Mouse (Mus musculus) ES-Bruce4 (cell line): ENCODE results near the gene 2700049A03Rik. TPM values are rescaled to one million over a fixed set of nuclear protein-coding genes. Genes with fewer than 3 reads are reported as not detected.

Experiments
- H3K27ac ChIP-seq: 2 replicates; pipeline ENCODE4 v1.5.1; 2012; ENCODE audit warnings: low read length, inconsistent platforms; ENCODE audit not compliant: insufficient read depth
- H3K27me3 ChIP-seq: 2 replicates; pipeline ENCODE4 v1.6.1; 2012; ENCODE audit warnings: mild to moderate bottlenecking, low read length, inconsistent platforms; ENCODE audit not compliant: control insufficient read depth, poor library complexity, insufficient read depth, severe bottlenecking
- H3K36me3 ChIP-seq: 2 replicates; pipeline ENCODE4 v1.6.1; 2012; ENCODE audit warnings: inconsistent platforms, mild to moderate bottlenecking, low read length, moderate library complexity; ENCODE audit not compliant: control insufficient read depth, poor library complexity, insufficient read depth, severe bottlenecking
- H3K4me1 ChIP-seq: one replicate; pipeline ENCODE4 v1.8.1; 2011; ENCODE audit warnings: low read length; ENCODE audit not compliant: control insufficient read depth, insufficient read depth
- H3K4me3 ChIP-seq: 2 replicates; pipeline ENCODE4 v1.5.1; 2011; ENCODE audit warnings: low read depth, mild to moderate bottlenecking, low read length
- H3K9ac ChIP-seq: 2 replicates; pipeline ENCODE4 v1.6.1; 2012; ENCODE audit warnings: low read depth, mild to moderate bottlenecking, inconsistent platforms; ENCODE audit not compliant: poor library complexity, severe bottlenecking
- H3K9me3 ChIP-seq: replicated peaks from 2 replicates; pipeline ENCODE4 v1.6.1; 2012; ENCODE audit warnings: mild to moderate bottlenecking, low read length, inconsistent platforms; ENCODE audit not compliant: control insufficient read depth, poor library complexity, insufficient read depth, severe bottlenecking
- CTCF ChIP-seq: IDR thresholded peaks from one replicate; pipeline ENCODE4 v1.8.1; 2011; ENCODE audit warnings: low read depth, low read length
- EP300 ChIP-seq: IDR thresholded peaks from 2 replicates; pipeline ENCODE4 v1.6.1; 2011; ENCODE audit warnings: low read depth, low read length; ENCODE audit not compliant: insufficient read depth
- POLR2A ChIP-seq: IDR thresholded peaks from one replicate; pipeline ENCODE4 v1.8.1; 2011; ENCODE audit warnings: low read length; ENCODE audit not compliant: insufficient read depth
- polyA plus RNA-seq: library from polyadenylated mRNA; stranded (reverse); fragments of >200 nt; gene quantifications from 2 replicates; pipeline ENCODE4 v1.2.4, GENCODE M21; 2011; ENCODE audit warnings: low read depth; ENCODE audit not compliant: missing spikeins, insufficient read depth, insufficient read length

2700049A03Rik gene
- polyA plus RNA-seq, 1 experiment: 36.2 TPM

- no peaks in the 10 kb centered on the region for H3K4me1 ChIP-seq
- peaks cover 27% of the 10 kb centered on the region for H3K36me3 ChIP-seq
- TF ChIP-seq POLR2A (no peak), CTCF (no peak), EP300 (no peak)
- no peaks in the 10 kb centered on the region for H3K27me3 ChIP-seq
- peak overlapping the region; percentile 81; the same call in 1 of the 2 replicates for H3K9ac ChIP-seq
- no peak overlapping the region for H3K4me3 ChIP-seq
- no peak overlapping the region for H3K27ac ChIP-seq
- no peaks in the 10 kb centered on the region for H3K9me3 ChIP-seq
Observed at GRCm38 (mm10) chr12:71139258-71139828, 2.7 kb downstream of the 2700049A03Rik start.

GRCm38 (mm10) chr12:71141189-71141588 is 4.5 kb downstream of the 2700049A03Rik start:
- TF ChIP-seq CTCF (no peak), POLR2A (no peak), EP300 (no peak)
- peaks cover 27% of the 10 kb centered on the region for H3K36me3 ChIP-seq
- no peak overlapping the region for H3K27ac ChIP-seq
- H3K9me3 ChIP-seq: no peaks in the 10 kb centered on the region
- H3K27me3 ChIP-seq: no peaks in the 10 kb centered on the region
- no peaks in the 10 kb centered on the region for H3K4me1 ChIP-seq
- no peak overlapping the region for H3K9ac ChIP-seq
- no peak overlapping the region for H3K4me3 ChIP-seq

DNA sequence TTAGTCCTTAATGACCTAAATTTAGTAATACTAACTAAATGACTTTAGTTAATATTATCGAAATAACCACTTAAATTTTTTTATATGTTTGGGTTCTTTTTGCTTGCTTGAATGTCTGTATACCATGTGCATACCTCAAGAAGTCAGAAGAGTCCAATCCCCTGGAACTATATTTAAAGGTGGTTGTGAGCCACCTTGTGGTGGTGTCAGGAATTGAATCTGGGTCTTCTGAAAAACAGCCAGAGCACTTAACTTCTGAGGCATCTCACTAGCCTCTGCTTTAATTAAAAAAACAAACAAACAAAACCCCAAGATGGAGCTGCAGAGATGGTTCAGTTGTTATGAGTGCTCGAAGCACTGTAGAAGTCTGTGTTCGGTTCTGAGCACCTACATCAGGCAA is 11.0 kb downstream of the 2700049A03Rik start:
- Histone ChIP-seq H3K9ac (no peak overlapping the region), H3K9me3 (no peaks in the 10 kb centered on the region), H3K27ac (no peak overlapping the region), H3K4me3 (no peak overlapping the region), H3K4me1 (no peaks in the 10 kb centered on the region), H3K36me3 (peaks cover 39% of the 10 kb centered on the region), H3K27me3 (no peaks in the 10 kb centered on the region)
- TF ChIP-seq POLR2A: no peak
- no peak for TF ChIP-seq CTCF
- no peak for TF ChIP-seq EP300

DNA sequence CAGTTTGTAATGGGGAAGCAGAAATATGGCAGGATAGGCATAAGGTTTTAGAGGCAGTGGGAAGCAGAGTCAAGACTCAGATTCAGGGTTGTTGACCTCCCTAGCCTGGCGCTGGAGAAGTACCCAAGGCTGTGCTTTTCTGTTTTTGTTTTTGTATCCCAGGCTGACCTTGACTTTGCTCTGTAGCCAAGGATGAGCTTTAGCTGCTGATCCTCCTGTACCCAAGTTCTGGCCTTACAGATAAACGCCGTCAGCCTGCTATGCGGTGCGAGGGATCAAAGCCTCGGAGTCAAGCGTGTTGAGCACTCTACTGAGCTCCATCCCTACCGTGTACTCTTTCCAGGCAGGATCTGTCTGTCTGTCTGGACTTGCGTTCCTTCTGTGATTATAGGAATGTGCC is 12.2 kb downstream of the 2700049A03Rik start:
- Histone ChIP-seq H3K9ac (no peak overlapping the region), H3K27ac (no peak overlapping the region), H3K27me3 (no peaks in the 10 kb centered on the region), H3K36me3 (peaks cover 35% of the 10 kb centered on the region), H3K9me3 (no peaks in the 10 kb centered on the region), H3K4me3 (no peak overlapping the region), H3K4me1 (no peaks in the 10 kb centered on the region)
- TF ChIP-seq POLR2A (no peak), EP300 (no peak), CTCF (no peak)

GRCm38 (mm10) chr12:71149456-71149855 is 12.8 kb downstream of the 2700049A03Rik start:
- TF ChIP-seq CTCF (no peak), EP300 (no peak), POLR2A (no peak)
- Histone ChIP-seq H3K9me3 (no peaks in the 10 kb centered on the region), H3K4me3 (no peak overlapping the region), H3K27ac (no peak overlapping the region), H3K9ac (no peak overlapping the region), H3K4me1 (no peaks in the 10 kb centered on the region), H3K36me3 (peaks cover 35% of the 10 kb centered on the region), H3K27me3 (no peaks in the 10 kb centered on the region)

DNA sequence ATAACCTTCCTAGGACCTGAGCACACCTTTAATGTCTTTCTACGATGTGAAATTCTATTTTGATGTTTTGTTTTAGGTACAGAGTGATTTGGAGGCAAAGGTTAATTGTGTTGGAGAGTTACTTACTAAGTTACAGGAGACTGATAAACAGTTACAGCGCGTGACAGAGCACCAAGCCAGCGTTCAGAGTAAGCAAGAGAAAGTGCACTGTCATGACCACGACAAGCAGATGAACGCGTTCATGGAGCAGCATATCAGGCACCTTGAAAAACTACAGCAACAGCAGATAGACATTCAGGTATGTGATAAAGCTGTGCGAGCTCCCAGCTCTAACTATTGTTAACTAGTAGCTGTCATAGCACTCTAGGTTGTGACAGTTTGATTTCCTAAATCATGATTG is 13.5 kb downstream of the 2700049A03Rik start:
- Histone ChIP-seq H3K27ac (no peak overlapping the region), H3K4me1 (no peaks in the 10 kb centered on the region), H3K9ac (no peak overlapping the region), H3K9me3 (no peaks in the 10 kb centered on the region), H3K4me3 (no peak overlapping the region), H3K36me3 (peaks cover 41% of the 10 kb centered on the region), H3K27me3 (no peaks in the 10 kb centered on the region)
- TF ChIP-seq POLR2A (no peak), EP300 (no peak), CTCF (no peak)
